Mouse (Mus musculus): ENCODE measurements around the gene Vat1.

- no peak for TF ChIP-seq POLR2A (IDR thresholded peaks at IDR 0.05; ENCODE audit: insufficient read length, low read depth)
- no peak for TF ChIP-seq MYOG (IDR thresholded peaks at IDR 0.05; ENCODE audit: control insufficient read depth in 1 of 3, insufficient read depth in 1 of 3, insufficient read length in 2 of 3, low read depth in 2 of 3)
- TF ChIP-seq MYOD1 (IDR thresholded peaks at IDR 0.05; ENCODE audit: control insufficient read depth in 1 of 3, insufficient read length in 2 of 3, low read depth in 2 of 3): no peak
- no peak for TF ChIP-seq MAX (IDR thresholded peaks at IDR 0.05; ENCODE audit: low read depth)
- TF ChIP-seq POLR2AphosphoS2 (IDR thresholded peaks at IDR 0.05; ENCODE audit: insufficient read length, low read depth): no peak
- no peak for TF ChIP-seq TCF3 (IDR thresholded peaks at IDR 0.05; ENCODE audit: insufficient read length, low read depth)
- TF ChIP-seq CEBPB (IDR thresholded peaks at IDR 0.05; ENCODE audit: insufficient read depth, poor library complexity, severe bottlenecking): no peak
- no peak for TF ChIP-seq TCF12 (IDR thresholded peaks at IDR 0.05; ENCODE audit: insufficient read depth, poor library complexity, severe bottlenecking)
- TF ChIP-seq USF1 (IDR thresholded peaks at IDR 0.05; ENCODE audit: low read depth): no peak
- TF ChIP-seq REST (IDR thresholded peaks at IDR 0.05; ENCODE audit: insufficient read depth, insufficient read length): no peak
- TF ChIP-seq E2F4 (IDR thresholded peaks at IDR 0.05; ENCODE audit: insufficient read depth): no peak
Observed at GRCm38 (mm10) chr11:101460321-101460720, 5.7 kb downstream of the Vat1 start.

All from myocyte (in vitro differentiated cells).